Mouse (Mus musculus) CD4-positive helper T cell, adult 2 months (primary cell): Measurements from ENCODE around the gene Dtnbp1.
A peak's percentile ranks its signal among the peaks of the same experiment; 100 is the strongest.

Source experiments
- DNase-seq: peaks from one replicate; pipeline ENCODE4 v3.0.0-alpha.2; 2012; ENCODE audit warnings: low read depth, missing footprints, low spot score

The Dtnbp1 gene

DNA sequence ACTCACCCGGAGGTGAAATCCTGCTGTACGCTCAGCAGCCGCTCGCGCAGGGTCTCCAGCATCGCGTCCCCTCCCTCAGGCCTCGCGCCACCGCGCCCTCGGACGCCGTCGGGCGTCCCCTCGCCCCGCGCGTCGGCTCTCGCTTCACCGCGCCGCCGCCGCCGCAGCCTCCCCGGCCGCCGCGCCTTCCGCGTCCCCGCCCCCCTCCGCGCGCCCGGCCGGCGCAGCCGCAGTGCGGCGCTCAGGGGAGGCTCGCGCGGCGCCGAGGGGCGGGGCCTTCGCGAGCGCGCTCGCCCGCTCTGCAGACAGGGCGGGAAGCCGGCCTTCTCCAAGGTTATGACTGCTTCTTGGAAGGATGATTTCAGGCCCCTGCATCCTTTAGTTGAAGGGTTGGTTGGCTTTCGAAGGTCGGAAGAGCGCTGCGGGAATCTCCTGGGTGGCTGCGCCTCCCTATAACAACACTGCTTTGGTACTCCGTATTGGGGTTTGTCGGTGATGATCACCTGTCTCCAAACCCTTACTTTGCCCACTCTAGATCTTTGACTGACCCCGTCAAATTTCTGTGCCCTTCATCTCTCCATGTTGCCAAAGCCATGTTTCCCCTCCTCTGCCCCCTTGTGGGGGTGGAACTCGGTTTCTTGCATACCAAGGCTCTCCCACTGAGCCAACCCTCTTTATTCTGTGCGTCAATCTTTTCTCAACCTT lies at the start of gene Dtnbp1:
Gene Dtnbp1, minus strand, starts transcription at position 237 of the 705 bp plus-strand sequence.
- DNase-seq = peak; percentile 82

DNA sequence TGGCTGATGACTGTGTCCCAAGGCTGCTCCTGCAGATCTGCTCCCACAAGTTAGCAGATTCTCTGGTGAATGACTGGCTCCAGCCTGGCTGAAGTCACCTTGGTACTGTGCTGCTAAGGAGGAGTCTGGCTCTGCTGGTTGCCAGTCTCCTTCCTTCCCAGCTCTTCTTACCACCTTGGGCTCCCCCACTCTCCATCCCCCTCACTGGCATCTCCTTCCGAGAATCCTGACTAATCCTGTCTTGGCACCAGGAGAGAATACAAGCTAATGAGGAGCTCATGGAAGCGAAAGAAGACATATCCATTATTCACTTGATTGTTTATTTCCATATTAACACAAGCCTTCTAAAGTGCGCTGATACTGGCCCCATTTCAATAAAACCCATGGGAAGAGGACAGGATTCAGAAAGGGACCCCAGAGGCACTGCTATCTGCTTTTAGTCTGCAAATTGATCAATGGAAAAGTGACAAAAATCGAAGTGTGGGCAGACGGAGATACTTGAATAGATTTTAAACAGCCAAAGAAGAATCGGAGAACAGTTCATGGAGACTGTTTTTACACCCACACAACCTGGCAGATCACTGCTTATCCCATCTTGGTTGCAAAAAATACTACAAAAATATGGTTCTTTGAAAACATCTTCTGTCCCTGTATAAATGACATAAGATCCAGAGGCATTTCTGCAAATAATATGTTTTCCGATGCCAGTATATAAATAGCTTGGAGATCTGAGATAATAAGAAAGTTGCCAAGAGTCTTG lies 47.5 kb upstream of the Dtnbp1 start:
- no peak for DNase-seq

DNA sequence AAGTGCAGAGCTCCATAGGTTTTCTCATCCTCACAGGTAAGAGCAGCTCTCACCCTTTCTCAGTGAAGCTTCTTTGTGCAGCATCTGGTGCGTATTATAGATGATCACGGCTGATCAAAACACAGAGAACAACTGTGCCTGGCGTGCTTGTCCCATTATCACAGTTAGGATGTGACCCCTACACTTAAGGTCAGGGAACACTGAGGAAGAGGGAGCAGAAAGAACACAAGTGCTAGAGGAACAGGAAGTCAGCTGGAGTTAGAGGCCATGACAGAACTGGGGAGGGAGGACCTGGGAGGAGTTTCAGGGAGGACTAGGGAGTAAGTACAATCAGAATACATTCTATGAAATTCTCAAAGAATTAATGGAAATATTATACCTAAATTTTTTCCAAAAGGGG lies 41.5 kb upstream of the Dtnbp1 start:
- DNase-seq = no peak

DNA sequence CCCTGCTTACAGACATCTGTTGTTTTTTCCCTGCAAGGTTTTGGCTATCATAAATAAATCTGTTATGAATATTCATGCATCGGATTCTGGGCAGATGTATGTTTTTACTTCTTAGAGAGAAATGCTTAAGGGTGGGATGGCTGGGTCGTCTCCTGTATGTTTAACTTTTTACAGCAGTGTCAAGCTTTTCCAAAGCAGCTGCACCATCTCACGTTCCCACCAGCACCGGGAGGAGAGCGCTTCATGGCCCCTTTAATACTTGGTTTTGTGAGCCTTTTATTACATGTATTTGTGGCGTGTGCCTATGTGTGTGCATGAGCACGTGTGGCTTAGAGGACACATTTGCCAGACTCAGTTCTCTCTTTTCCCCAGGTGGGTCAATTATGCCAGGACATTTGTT lies 38.8 kb upstream of the Dtnbp1 start:
- no peak for DNase-seq

DNA sequence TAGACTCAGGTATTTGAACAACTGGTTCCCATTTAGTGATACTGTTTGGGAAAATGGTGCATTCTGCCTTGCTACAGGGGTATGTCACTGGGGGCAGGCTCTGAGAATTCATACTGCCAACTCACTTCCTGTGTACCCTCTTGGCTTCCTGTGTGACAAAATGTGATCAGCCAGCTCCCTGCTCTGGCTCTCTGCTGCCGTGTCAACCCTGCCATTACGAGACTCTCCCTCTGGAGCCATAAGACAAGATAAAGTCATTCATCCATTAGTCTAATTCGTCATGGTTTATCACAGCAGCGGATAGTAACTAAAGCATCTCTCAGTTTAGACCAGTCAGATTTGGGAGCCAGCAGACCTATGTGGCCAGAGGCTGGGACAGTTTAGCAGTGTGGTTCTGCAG lies 38.2 kb upstream of the Dtnbp1 start:
- no peak for DNase-seq

DNA sequence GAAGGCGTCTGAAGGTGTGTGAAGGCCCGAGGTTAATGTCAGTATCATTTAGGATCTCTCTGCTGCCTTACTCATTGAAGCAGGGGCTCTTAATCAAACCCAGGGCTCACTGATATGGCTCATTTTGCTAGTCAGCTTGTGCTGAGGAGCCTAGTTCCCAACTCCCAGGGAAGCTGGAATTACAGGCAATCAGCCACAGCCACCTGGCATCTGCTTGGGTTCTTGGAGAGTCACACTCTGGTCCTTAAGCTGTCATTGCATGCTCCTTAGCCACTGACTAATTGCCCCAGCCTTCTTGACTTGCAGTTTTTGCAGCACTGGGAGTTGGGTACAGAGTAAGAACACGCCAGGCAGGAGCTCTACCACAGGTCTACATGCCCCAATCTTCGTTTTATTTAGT lies 34.5 kb upstream of the Dtnbp1 start:
- DNase-seq = no peak

DNA sequence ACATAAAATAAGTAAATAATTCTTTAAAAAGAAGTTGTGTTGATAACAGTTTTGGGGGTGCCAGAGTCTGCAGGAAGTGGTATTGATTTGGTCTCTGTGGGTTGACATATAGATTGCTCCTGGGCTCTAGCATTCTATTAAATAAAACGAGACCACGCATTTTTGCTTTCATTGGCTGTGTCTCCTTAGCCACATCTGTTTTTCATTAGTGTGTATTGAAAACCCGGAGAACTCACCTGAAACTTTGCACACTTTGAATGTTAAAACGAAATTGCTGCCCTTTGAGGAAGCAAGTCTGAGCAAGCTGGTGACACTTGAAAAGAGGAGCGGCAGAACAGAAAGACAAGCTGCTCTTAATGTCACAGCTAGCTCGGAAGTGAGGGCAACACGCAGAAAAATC lies 32.8 kb upstream of the Dtnbp1 start:
- DNase-seq = no peak

DNA sequence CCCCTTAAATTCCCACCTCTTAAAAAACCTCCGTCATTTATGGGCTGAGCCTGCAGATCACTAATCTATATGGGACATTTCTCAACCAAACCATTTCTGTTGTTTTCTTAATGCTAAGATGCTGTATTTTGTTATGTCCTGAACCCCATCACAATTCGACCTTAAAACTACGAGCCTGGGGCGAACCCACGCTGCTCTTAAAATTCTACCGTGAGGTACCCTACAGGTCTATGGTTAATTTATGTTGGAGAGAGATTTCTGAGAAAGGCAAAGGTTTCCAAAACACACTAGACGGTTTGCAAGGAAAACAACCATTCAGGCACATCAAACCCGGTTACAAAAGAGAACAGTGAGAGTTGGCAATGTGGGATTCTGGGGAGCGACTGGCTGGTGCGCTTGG lies 31.4 kb upstream of the Dtnbp1 start:
- DNase-seq = no peak

DNA sequence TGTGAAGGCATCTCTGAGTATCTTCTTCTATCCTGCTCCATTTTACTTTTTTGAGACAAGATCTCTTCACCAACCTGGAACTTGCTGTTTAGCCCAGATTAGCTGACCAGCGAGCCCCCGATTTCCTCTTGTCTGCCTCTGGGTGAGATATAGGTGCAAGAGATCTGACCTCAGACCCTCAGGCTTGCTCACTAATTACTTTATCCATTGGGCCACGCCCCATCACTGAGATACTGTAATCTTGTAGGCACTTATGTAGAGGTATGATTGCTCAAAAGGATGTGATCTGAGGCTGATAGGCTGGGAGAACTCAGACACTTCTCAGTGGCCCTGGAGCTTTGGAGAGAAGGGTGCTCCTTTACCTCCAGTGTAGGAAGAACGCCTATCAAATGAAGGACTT lies 30.5 kb upstream of the Dtnbp1 start:
- DNase-seq = no peak

DNA sequence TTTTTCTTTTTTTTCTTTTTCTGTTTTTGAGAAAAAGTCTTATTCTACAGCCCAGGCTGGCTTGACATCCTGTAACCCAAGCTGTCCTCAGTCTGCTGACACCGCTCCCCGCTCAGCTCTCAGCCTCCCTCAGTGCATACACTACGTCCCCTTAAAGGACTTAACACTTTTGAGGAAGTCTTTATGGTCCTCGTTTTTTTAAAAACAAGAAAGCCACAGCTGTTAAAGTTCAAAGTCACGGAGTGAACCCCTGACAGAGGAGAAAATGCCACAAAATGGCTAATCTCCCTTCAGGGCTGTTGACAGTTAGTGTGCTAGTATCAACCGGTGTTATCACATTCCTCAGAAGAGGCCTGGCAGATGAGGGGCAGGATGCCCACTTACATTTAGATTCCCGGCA lies 29.8 kb upstream of the Dtnbp1 start:
- DNase-seq = no peak

DNA sequence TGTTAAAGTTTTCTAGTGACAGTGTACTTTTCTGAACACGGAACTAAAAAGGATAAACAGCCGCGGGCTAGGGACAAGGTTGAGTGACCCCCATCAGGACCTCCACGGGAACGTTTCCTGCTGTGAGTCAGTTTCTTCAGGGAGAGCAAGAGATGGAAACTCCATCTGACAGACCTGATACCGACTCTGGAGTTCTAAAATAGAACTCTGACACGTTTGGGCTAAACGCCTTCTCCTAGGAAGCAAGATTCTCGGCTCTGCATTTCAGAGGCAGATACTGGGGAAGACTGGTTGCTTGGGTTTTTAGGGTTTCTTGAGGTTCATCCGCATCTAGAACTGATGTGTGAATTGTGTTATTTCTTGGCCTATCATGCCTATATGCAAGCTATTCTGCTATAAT lies 29.4 kb upstream of the Dtnbp1 start:
- DNase-seq = no peak

DNA sequence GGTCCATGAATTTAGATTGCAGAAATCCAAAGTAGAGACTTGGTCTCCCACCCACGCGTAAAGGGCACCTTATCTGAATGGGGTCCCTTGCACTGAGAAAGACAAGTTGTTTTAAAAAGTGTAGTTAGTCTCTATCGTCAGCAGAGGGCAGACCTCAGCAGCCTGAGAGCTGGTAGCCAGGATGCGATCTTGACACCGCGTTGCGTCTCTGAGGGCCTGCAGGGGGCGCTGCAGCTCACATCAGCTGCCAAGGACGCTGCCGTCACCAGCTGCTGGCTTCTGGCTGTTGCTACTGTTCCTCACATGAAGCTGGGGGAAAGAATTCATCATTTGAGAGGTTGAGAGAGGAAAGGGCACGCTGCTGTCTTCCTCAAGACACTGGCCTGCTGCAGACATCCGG lies 28.9 kb upstream of the Dtnbp1 start:
- peak; percentile 88 for DNase-seq

DNA sequence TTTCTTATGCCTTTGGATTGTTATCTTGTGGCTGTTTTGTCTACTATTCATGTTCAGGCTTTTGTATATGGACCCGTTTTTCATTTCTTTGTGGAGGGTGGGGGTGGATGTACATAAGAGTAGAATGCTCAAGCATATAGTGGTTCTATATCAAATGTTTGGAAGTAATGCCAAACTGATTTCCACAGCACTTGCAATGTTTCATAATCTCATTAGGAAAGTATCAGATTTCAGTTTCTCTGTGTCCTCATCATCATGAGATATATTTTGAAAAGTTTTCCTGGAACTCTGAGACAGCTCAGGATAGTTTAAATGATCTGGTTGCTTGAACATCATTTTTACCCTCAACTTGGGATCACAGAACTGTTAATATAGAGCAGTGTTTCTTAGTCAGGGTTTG lies 27.8 kb upstream of the Dtnbp1 start:
- DNase-seq = no peak

DNA sequence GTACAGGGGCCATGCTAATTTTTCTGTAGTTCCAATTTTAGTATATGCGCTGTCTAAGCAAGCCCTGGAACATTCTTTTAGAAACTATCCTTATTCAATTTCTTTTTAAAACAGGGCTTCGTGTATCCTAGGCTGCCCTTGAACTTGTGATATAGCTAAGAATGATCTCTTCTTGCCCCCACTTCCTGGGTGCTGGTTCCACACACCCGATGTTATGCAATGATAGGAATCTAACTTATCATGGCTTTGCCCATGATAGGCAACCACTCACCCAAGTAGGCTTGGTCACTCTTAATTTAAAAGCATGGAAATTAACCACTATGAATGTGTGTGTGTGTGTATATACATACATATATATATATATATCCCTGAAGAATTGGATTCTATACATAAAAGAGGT lies 24.3 kb upstream of the Dtnbp1 start:
- DNase-seq = no peak

DNA sequence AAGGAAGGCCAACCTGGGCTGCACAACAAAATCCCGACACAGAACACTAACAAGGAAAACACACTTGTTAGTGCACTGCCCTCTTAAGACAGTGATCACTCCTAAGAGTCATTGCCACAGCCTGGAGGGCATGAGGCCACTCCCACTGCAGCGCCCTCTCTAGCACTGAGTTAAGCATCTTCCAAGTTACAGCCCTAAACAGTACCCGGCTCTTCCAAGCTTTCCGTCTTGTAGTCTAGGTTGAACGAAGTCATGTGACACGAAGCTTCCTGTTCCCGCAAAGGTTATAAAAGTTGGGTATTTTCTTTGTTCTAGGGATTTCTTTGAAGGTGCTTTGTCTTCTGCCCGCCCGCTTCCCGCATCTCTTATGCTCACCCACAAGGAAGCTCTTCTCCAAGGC lies 22.9 kb upstream of the Dtnbp1 start:
- no peak for DNase-seq

DNA sequence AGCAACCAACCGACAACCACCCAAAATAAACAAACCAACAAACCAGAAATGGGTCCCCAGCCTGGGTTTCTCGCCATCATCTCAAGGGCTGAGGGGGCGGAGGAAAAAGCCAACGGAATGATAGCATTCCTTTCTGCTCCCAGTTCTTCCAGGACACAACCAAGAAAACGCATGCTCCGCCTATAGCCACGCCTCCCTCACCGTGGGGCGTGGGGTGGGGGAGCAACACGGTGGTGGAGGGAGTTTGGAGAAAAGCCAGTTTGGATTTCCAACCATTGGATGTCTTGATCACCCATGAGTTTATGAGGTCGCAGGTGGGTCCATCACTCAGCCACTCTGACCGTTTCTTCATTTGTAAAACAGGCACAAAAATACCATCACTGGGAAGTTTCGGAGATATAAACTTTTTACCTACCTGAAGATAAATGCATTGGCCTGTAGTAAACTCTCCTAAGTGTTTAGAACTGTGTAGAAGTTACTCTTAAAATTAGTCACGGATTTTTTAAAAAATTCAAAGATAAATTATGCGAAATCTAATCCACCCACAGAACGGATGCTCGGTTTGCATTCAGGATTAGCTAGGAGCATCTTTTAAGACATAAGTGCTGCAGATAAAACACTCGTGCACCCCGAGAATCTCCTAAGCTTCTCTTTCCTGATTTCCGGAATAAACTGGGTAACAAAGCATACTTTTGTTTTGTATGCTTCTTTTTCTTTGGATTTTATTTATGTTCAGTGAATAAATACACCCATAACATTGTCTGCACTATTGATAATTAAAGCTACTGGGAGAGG lies 21.6 kb upstream of the Dtnbp1 start:
- DNase-seq = no peak

DNA sequence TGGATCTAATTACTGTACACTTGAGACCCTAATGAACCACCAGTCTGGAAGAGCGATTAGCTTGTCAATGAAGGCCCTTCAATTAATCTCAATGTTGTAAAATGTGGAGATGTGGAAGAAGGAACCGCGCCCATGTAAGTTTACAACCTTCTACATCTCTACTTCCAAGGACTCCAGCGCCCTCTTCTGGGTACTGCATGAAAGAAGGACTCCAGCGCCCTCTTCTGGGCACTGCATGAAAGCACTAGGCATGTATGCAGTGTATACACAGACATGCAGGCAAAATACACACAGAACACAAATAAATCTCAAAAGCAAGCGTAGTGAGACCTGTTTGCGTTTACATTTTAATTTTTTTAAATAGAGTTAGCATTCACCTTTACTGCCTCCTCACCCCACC lies 6.2 kb upstream of the Dtnbp1 start:
- DNase-seq = peak; percentile 58

DNA sequence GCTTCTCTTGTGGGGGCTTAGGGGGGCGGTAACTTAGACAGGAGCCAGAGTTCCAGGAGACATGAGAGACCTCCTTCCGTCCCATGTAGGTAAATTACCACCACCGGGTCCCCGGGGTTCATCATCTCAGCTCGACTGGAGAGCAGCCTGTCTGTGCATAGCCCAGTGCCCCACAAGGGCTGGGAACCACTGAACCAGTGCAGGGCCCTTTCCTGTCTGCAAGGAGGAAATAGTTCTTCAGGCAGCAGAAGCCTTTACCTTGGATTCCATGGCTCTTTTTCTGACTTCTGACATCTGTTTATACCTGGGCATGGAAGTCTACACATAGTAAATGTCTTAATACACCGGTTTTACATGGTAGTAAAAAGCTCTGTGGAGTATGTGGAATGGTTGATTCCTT lies 5.8 kb upstream of the Dtnbp1 start:
- DNase-seq = no peak

DNA sequence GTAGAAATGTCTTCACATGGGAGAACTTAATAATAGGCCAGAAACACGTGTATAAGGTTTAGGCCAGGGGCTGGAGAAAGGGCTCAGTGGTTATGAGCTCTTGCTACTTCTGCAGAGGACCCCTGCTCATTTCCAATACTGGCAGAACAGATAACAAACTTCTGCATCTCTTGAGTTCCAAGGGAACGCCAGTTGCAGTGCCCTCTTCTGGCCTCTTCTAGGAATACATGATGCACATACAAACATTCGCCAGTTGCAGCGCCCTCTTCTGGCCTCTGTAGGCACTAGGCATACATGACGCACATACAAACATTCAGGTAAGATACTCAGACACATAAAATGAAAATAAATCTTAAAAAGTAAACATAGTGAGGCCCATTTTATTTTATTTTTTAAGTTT lies 4.5 kb upstream of the Dtnbp1 start:
- DNase-seq = peak; percentile 49

DNA sequence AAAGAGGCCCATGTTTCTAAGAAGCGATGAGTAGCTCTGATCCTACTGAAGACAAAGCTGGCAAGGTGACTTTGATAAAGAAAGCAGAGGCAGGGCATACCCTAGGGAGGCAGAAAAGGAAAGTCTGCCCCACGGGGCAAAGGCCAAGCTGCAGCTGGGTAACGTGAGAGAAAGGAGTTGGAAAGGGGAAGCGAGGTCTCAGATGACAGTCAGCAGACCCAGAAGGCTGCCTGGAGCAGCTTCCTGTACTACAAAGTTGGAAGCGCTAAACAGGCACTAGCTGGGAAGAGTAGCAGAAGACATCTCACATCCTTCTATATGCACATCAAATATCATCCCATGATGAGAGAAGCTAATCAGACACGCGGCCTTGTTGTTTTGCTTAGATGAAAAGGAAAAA lies 3.9 kb upstream of the Dtnbp1 start:
- no peak for DNase-seq

DNA sequence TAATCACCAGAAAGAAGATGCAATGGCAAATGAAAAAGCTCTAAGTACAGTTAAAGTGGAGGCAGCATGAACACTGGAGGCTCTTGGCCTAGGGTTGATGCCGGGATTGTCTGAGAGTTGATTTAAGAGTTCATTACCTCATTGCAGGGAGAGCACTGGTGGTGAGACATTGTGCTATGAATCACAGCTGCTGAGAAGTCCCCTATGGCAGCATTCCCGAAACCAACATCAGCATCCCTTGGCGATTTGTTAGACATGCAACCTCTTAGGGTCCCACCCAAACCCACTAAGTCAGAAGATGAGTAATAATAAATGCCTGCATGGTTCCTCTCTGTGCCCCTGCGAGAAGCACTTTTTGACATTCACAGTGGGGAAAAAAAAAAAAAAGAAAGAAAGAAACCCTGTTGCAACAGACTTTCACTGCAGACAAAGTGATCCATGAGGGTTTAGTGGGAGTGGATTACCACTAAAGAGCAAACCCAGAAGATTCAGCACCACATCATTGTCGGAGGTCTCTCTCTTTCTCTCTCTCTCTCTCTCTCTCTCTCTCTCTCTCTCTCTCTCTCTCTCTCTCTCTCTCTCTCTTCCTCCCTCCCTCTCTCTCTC lies 3.1 kb upstream of the Dtnbp1 start:
- DNase-seq = no peak

DNA sequence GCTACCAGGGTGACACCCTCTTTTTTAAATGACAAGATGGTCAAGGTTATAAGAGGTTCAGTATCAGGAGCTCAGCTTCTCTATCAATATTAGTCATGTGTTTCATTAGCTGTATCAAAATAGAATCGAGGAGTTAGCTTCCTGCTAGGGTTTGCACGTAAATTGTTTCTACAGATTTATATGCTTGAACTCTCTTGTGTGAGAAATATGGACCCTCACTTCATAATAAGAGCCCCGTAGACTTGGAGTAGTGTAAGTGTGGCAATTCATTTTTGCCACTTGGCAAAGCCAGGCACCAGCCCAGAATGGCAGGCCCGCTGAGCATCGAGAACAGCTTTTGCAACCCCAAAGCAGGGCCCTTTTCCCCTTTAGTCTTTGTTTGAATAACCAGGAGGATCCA lies 1.1 kb upstream of the Dtnbp1 start:
- no peak for DNase-seq
